Mouse (Mus musculus): ENCODE measurements around the gene Ctdnep1. TPM values are rescaled to one million over a fixed set of nuclear protein-coding genes. Genes with fewer than 3 reads are reported as not detected.

Ctdnep1 gene
- polyA plus RNA-seq, 1 experiment from 2014 or later = 15.2 TPM

MicroRNAs within 50 kb of the gene (microRNA counts, 519-probe panel; counts per million panel counts)
- microRNA mmu-miR-324-3p (582 counts per million, percentile 70 among the panel's probes with 10 or more counts), microRNA mmu-miR-324-5p (582 counts per million, percentile 70 among the panel's probes with 10 or more counts)

Small RNAs within 50 kb of the gene (microRNA-seq; reads per million reads assigned to microRNA genes)
- gene Gm44349 = 1.1 reads per million
- gene Mir324 = 2,716 reads per million, percentile 83 among the genes with 10 or more reads in this experiment

Other genes with a start within 250 kb of the Ctdnep1 start
- 17.4 and 20.2 TPM in 2 replicates for gene Polr2a, start 222.5 kb upstream of the Ctdnep1 start, polyA plus RNA-seq (2016; fragmentation: Nextera tagmentation; extraction: Ambion mirVana)
- not detected in 2 replicates for gene Slc35g3, start 219.2 kb upstream of the Ctdnep1 start, polyA plus RNA-seq (2016; fragmentation: Nextera tagmentation; extraction: Ambion mirVana)
- gene Zbtb4, start 215.2 kb upstream of the Ctdnep1 start, polyA plus RNA-seq (2016; fragmentation: Nextera tagmentation; extraction: Ambion mirVana) = 0.43 and 0.70 TPM in 2 replicates
- gene Chrnb1, start 185.2 kb upstream of the Ctdnep1 start, polyA plus RNA-seq (2016; fragmentation: Nextera tagmentation; extraction: Ambion mirVana) = 0.63 and 0.64 TPM in 2 replicates
- gene Fgf11, start 179.3 kb upstream of the Ctdnep1 start, polyA plus RNA-seq (2016; fragmentation: Nextera tagmentation; extraction: Ambion mirVana) = 0.45 and 0.48 TPM in 2 replicates
- gene Tmem102, start 175.5 kb upstream of the Ctdnep1 start, polyA plus RNA-seq (2016; fragmentation: Nextera tagmentation; extraction: Ambion mirVana) = 0.59 and 0.72 TPM in 2 replicates
- not detected in 2 replicates for gene Gm39566, start 165.9 kb upstream of the Ctdnep1 start, polyA plus RNA-seq (2016; fragmentation: Nextera tagmentation; extraction: Ambion mirVana)
- not detected in 2 replicates for gene Spem2, start 162.7 kb upstream of the Ctdnep1 start, polyA plus RNA-seq (2016; fragmentation: Nextera tagmentation; extraction: Ambion mirVana)
- gene Spem1, start 159.0 kb upstream of the Ctdnep1 start, polyA plus RNA-seq (2016; fragmentation: Nextera tagmentation; extraction: Ambion mirVana) = not detected in 2 replicates
- gene Nlgn2, start 143.4 kb upstream of the Ctdnep1 start, polyA plus RNA-seq (2016; fragmentation: Nextera tagmentation; extraction: Ambion mirVana) = 1.3 and 1.4 TPM in 2 replicates
- gene Tmem256, start 142.6 kb upstream of the Ctdnep1 start, polyA plus RNA-seq (2016; fragmentation: Nextera tagmentation; extraction: Ambion mirVana) = 330 and 338 TPM in 2 replicates
- 37.0 and 37.7 TPM in 2 replicates for gene Plscr3, start 134.8 kb upstream of the Ctdnep1 start, polyA plus RNA-seq (2016; fragmentation: Nextera tagmentation; extraction: Ambion mirVana)
- gene Tnk1, start 122.4 kb upstream of the Ctdnep1 start, polyA plus RNA-seq (2016; fragmentation: Nextera tagmentation; extraction: Ambion mirVana) = 1.2 and 1.4 TPM in 2 replicates
- gene Tmem95, start 103.1 kb upstream of the Ctdnep1 start, polyA plus RNA-seq (2016; fragmentation: Nextera tagmentation; extraction: Ambion mirVana) = not detected in 2 replicates
- 1.3 TPM in 2 replicates for gene Kctd11, start 99.8 kb upstream of the Ctdnep1 start, polyA plus RNA-seq (2016; fragmentation: Nextera tagmentation; extraction: Ambion mirVana)
- gene Acap1, start 85.6 kb upstream of the Ctdnep1 start, polyA plus RNA-seq (2016; fragmentation: Nextera tagmentation; extraction: Ambion mirVana) = 7.6 and 8.1 TPM in 2 replicates
- 2.3 TPM in 2 replicates for gene 2810408A11Rik, start 80.2 kb upstream of the Ctdnep1 start, polyA plus RNA-seq (2016; fragmentation: Nextera tagmentation; extraction: Ambion mirVana)
- 4.5 and 5.7 TPM in 2 replicates for gene Neurl4, start 80.1 kb upstream of the Ctdnep1 start, polyA plus RNA-seq (2016; fragmentation: Nextera tagmentation; extraction: Ambion mirVana)
- 125 TPM in 2 replicates for gene Gps2, start 67.3 kb upstream of the Ctdnep1 start, polyA plus RNA-seq (2016; fragmentation: Nextera tagmentation; extraction: Ambion mirVana)
- 2,199 and 2,266 TPM in 2 replicates for gene Eif5a, start 59.2 kb upstream of the Ctdnep1 start, polyA plus RNA-seq (2016; fragmentation: Nextera tagmentation; extraction: Ambion mirVana)
- 0.20 and 0.25 TPM in 2 replicates for gene Ybx2, start 45.4 kb upstream of the Ctdnep1 start, polyA plus RNA-seq (2016; fragmentation: Nextera tagmentation; extraction: Ambion mirVana)
- 14.9 and 17.0 TPM in 2 replicates for gene Slc2a4, start 33.0 kb upstream of the Ctdnep1 start, polyA plus RNA-seq (2016; fragmentation: Nextera tagmentation; extraction: Ambion mirVana)
- gene Cldn7, start 16.4 kb upstream of the Ctdnep1 start, polyA plus RNA-seq (2016; fragmentation: Nextera tagmentation; extraction: Ambion mirVana) = 2.8 and 3.3 TPM in 2 replicates
- 88.1 and 91.8 TPM in 2 replicates for gene Elp5, start 1.4 kb downstream of the Ctdnep1 start, polyA plus RNA-seq (2016; fragmentation: Nextera tagmentation; extraction: Ambion mirVana)
- gene Gabarap, start 10.0 kb downstream of the Ctdnep1 start, polyA plus RNA-seq (2016; fragmentation: Nextera tagmentation; extraction: Ambion mirVana) = 260 and 270 TPM in 2 replicates
- 39.5 and 40.9 TPM in 2 replicates for gene Phf23, start 14.6 kb downstream of the Ctdnep1 start, polyA plus RNA-seq (2016; fragmentation: Nextera tagmentation; extraction: Ambion mirVana)
- gene Dvl2, start 19.4 kb downstream of the Ctdnep1 start, polyA plus RNA-seq (2016; fragmentation: Nextera tagmentation; extraction: Ambion mirVana) = 13.4 and 13.7 TPM in 2 replicates
- gene Acadvl, start 34.3 kb downstream of the Ctdnep1 start, polyA plus RNA-seq (2016; fragmentation: Nextera tagmentation; extraction: Ambion mirVana) = 89.9 and 91.3 TPM in 2 replicates
- gene Dlg4, start 35.8 kb downstream of the Ctdnep1 start, polyA plus RNA-seq (2016; fragmentation: Nextera tagmentation; extraction: Ambion mirVana) = 2.3 and 2.7 TPM in 2 replicates
- 0.51 and 0.63 TPM in 2 replicates for gene Asgr1, start 72.9 kb downstream of the Ctdnep1 start, polyA plus RNA-seq (2016; fragmentation: Nextera tagmentation; extraction: Ambion mirVana)
- 4.3 and 4.8 TPM in 2 replicates for gene Asgr2, start 111.5 kb downstream of the Ctdnep1 start, polyA plus RNA-seq (2016; fragmentation: Nextera tagmentation; extraction: Ambion mirVana)
- 0.72 and 0.80 TPM in 2 replicates for gene Mgl2, start 149.2 kb downstream of the Ctdnep1 start, polyA plus RNA-seq (2016; fragmentation: Nextera tagmentation; extraction: Ambion mirVana)
- gene Clec10a, start 175.0 kb downstream of the Ctdnep1 start, polyA plus RNA-seq (2016; fragmentation: Nextera tagmentation; extraction: Ambion mirVana) = 0.33 TPM in 1 of 2 replicates, not detected in the other
- gene Slc16a11, start 231.6 kb downstream of the Ctdnep1 start, polyA plus RNA-seq (2016; fragmentation: Nextera tagmentation; extraction: Ambion mirVana) = 1.5 and 1.8 TPM in 2 replicates
- 6.1 and 8.5 TPM in 2 replicates for gene Slc16a13, start 239.9 kb downstream of the Ctdnep1 start, polyA plus RNA-seq (2016; fragmentation: Nextera tagmentation; extraction: Ambion mirVana)
- gene Bcl6b, start 248.6 kb downstream of the Ctdnep1 start, polyA plus RNA-seq (2016; fragmentation: Nextera tagmentation; extraction: Ambion mirVana) = 2.8 and 3.8 TPM in 2 replicates

Measured in liver, embryonic 12.5 days (tissue).